Mouse (Mus musculus) midbrain, embryonic 16.5 days (tissue): Measurements from ENCODE around the gene March10. TPM values are rescaled to one million over a fixed set of nuclear protein-coding genes. Genes with fewer than 3 reads are reported as not detected.
A peak's percentile ranks its signal among the peaks of the same experiment; 100 is the strongest.

Experiments used
- ATAC-seq: fragments of 200-750 bp; cut with Nextera tagmentation; 2 replicates; pipeline ENCODE4 v1.8.0; 2017; ENCODE audit warnings: moderate TSS enrichment
- H3K27ac ChIP-seq: fragments of 300-500 bp; sonication (generic); 2 replicates; pipeline ENCODE4 v1.5.1; 2014; ENCODE audit warnings: mild to moderate bottlenecking, low read length, mixed read lengths
- H3K27me3 ChIP-seq: fragments of 300-500 bp; sonication (generic); 2 replicates; pipeline ENCODE4 v1.6.1; 2014; ENCODE audit warnings: low read depth, low read length, mixed read lengths; ENCODE audit not compliant: control insufficient read depth, insufficient read depth
- H3K36me3 ChIP-seq: fragments of 300-500 bp; sonication (generic); 2 replicates; pipeline ENCODE4 v1.6.1; 2014; ENCODE audit warnings: mild to moderate bottlenecking, low read length, moderate library complexity, mixed read lengths; ENCODE audit not compliant: control insufficient read depth, insufficient read depth
- H3K4me1 ChIP-seq: fragments of 300-500 bp; sonication (generic); 2 replicates; pipeline ENCODE4 v1.6.1; 2014; ENCODE audit warnings: mild to moderate bottlenecking, low read length, mixed read lengths; ENCODE audit not compliant: control insufficient read depth, insufficient read depth
- H3K4me2 ChIP-seq: fragments of 300-500 bp; sonication (generic); 2 replicates; pipeline ENCODE4 v1.6.1; 2014; ENCODE audit warnings: mild to moderate bottlenecking, low read length, mixed read lengths
- H3K4me3 ChIP-seq: fragments of 300-500 bp; sonication (generic); 2 replicates; pipeline ENCODE4 v1.5.1; 2014; ENCODE audit warnings: low read depth, mild to moderate bottlenecking, low read length, moderate library complexity, mixed read lengths
- H3K9ac ChIP-seq: fragments of 300-500 bp; sonication (generic); 2 replicates; pipeline ENCODE4 v1.6.1; 2014; ENCODE audit warnings: low read depth, low read length, mixed read lengths
- H3K9me3 ChIP-seq: fragments of 300-500 bp; sonication (generic); replicated peaks from 2 replicates; pipeline ENCODE4 v1.6.1; 2014; ENCODE audit warnings: mild to moderate bottlenecking, low read length, mixed read lengths; ENCODE audit not compliant: control insufficient read depth, poor library complexity, severe bottlenecking
- WGBS: fragments of 180-500 bp; shearing (Covaris S2); extraction: QIAGEN DNeasy Blood & Tissue Kit; methylation state at CpG from one replicate; pipeline ENCODE4 v1.1.7; 2014; 5-methylcytosine and 5-hydroxymethylcytosine counted together
- polyA plus RNA-seq: library from polyadenylated mRNA; unstranded; fragments of >200 nt; fragmentation: Nextera tagmentation; extraction: Ambion mirVana; gene quantifications from 2 replicates; pipeline ENCODE4 v1.2.1, GENCODE M21; 2015

The March10 gene
- polyA plus RNA-seq, 1 experiment from 2014 or later, result 0.73 TPM

DNA sequence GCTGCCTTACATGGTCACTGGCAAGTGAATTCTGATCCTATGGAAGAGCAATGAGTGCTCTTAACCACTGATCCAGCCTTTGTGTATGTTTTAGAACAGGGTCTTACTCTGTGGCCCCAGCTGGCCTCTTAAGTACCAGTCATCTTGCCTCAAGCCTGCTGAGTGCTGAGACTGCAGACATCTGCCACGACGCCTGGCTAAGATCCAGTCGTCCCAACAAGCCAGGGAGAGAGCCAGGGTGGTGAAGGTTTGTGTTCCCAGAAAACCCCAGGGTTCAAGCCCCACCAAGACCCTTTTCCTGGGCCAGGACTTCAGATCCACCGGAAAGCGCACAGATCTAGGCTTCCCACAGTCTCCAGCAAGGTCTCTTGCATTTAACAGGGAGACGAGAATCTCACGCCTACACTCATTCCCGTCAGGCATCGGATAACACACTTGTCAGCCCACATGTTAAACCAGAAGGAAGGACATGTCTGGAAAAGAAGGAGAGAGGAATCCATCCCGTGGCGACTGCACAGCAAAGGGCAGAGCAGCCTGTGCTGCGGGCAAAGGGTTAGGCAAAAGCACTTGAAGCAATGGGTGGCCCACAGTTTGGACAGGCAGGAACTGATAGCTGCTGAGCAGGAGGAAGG lies 144.1 kb downstream of the March10 start:
- Histone ChIP-seq H3K27ac (no peak overlapping the region), H3K9me3 (no peaks in the 10 kb centered on the region), H3K9ac (no peak overlapping the region), H3K4me3 (no peak overlapping the region), H3K27me3 (no peaks in the 10 kb centered on the region), H3K36me3 (no peaks in the 10 kb centered on the region), H3K4me1 (peaks cover 16% of the 10 kb centered on the region), H3K4me2 (no peak overlapping the region)
- ATAC-seq, result no peak
- WGBS, result 60% methylated on average over 12 of the region's 12 CpGs

DNA sequence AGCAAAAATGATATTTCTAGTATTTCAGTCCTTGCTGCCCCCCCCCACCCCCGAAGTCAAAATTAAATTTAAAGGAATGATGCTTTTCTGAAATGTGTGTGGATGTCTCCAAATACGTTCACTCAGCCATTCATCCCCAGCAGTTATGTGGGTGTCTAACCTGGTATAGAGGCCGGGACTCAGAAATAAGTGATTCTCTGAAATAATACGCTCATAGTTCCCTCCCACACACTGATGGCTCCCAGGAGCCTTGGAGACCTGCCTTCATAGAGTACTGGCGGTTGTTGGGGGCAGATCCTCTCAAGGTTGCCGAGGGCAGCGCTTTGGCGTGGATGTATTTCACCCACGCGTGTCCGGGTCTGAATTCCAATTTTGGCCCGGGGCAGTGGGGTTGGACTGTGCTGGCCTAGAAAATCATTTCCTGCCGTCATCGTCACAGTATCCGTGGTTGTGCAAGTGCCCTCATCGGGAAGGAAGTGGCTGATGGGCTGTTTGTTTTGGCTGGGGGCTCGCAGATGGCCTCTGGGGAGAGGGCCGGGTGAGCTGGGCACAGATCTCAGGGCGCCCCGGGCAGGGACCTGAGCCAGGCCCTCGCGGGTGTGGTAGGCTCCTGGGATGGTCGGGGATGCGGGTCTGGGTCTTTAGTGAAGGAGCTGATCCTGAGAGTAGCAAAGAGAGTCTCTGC lies 145.1 kb downstream of the March10 start:
- Histone ChIP-seq H3K27me3 (no peaks in the 10 kb centered on the region), H3K4me3 (no peak overlapping the region), H3K27ac (no peak overlapping the region), H3K4me1 (peaks cover 16% of the 10 kb centered on the region), H3K4me2 (no peak overlapping the region), H3K9ac (no peak overlapping the region), H3K36me3 (no peaks in the 10 kb centered on the region), H3K9me3 (no peaks in the 10 kb centered on the region)
- ATAC-seq, result 0 out of 2 replicates have a peak, but pooled peaks have one; percentile 17
- WGBS, result 76% methylated on average over 24 of the region's 24 CpGs

Other genes starting within 250 kb of the March10 start
- 3.8 and 4.5 TPM in 2 replicates for gene Mrc2, start 164.1 kb downstream of the March10 start, polyA plus RNA-seq
- 44.9 and 45.8 TPM in 2 replicates for gene Tanc2, start 133.3 kb upstream of the March10 start, polyA plus RNA-seq